Mouse (Mus musculus) heart, embryonic 11.5 days (tissue): ENCODE data around the gene Tmem121b. TPM values are rescaled to one million over a fixed set of nuclear protein-coding genes. Genes with fewer than 3 reads are reported as not detected.

Source experiments
- ATAC-seq: fragments of 200-750 bp; cut with Nextera tagmentation; replicated peaks from 2 replicates; pipeline ENCODE4 v1.8.0; 2017; ENCODE audit warnings: moderate library complexity; ENCODE audit not compliant: insufficient number of reproducible peaks, low FRiP score, low TSS enrichment
- H3K27ac ChIP-seq: fragments of 300-500 bp; sonication (generic); 2 replicates; pipeline ENCODE4 v1.5.1; 2014; ENCODE audit warnings: mild to moderate bottlenecking, low read depth, low read length
- H3K27me3 ChIP-seq: fragments of 300-500 bp; sonication (generic); 2 replicates; pipeline ENCODE4 v1.6.1; 2014; ENCODE audit warnings: mild to moderate bottlenecking, low read length, mixed read lengths; ENCODE audit not compliant: control insufficient read depth, insufficient read depth
- H3K36me3 ChIP-seq: fragments of 300-500 bp; sonication (generic); 2 replicates; pipeline ENCODE4 v1.6.1; 2014; ENCODE audit warnings: mild to moderate bottlenecking, low read length, moderate library complexity, mixed read lengths; ENCODE audit not compliant: control insufficient read depth, insufficient read depth
- H3K4me1 ChIP-seq: fragments of 300-500 bp; sonication (generic); 2 replicates; pipeline ENCODE4 v1.6.1; 2014; ENCODE audit warnings: low read length; ENCODE audit not compliant: control insufficient read depth, insufficient read depth
- H3K4me2 ChIP-seq: fragments of 300-500 bp; sonication (generic); 2 replicates; pipeline ENCODE4 v1.6.1; 2014; ENCODE audit warnings: mild to moderate bottlenecking, moderate library complexity
- H3K4me3 ChIP-seq: fragments of 300-500 bp; sonication (generic); 2 replicates; pipeline ENCODE4 v1.5.1; 2014; ENCODE audit warnings: low read depth, low read length
- H3K9ac ChIP-seq: fragments of 300-500 bp; sonication (generic); 2 replicates; pipeline ENCODE4 v1.6.1; 2014; ENCODE audit warnings: mild to moderate bottlenecking, low read depth, low read length, moderate library complexity
- H3K9me3 ChIP-seq: fragments of 300-500 bp; sonication (generic); replicated peaks from 2 replicates; pipeline ENCODE4 v1.6.1; 2016; ENCODE audit warnings: low read length; ENCODE audit not compliant: control insufficient read depth
- WGBS: fragments of 180-500 bp; shearing (Covaris S2); extraction: QIAGEN DNeasy Blood & Tissue Kit; methylation state at CpG from one replicate; pipeline ENCODE4 v1.1.7; 2014; ENCODE audit not compliant: insufficient replicate concordance; 5-methylcytosine and 5-hydroxymethylcytosine counted together
- polyA plus RNA-seq: library from polyadenylated mRNA; unstranded; fragments of >200 nt; fragmentation: Nextera tagmentation; extraction: Ambion mirVana; gene quantifications from 2 replicates; pipeline ENCODE4 v1.2.1, GENCODE M21; 2014

Tmem121b gene
- polyA plus RNA-seq, 1 experiment from 2014 or later, result 0.09 TPM

- Histone ChIP-seq H3K9ac (no peak overlapping the region), H3K9me3 (no peaks in the 10 kb centered on the region), H3K36me3 (no peaks in the 10 kb centered on the region), H3K4me2 (no peak overlapping the region), H3K27me3 (no peaks in the 10 kb centered on the region), H3K27ac (no peak overlapping the region), H3K4me1 (peaks cover 13% of the 10 kb centered on the region; the same call in 1 of the 2 replicates), H3K4me3 (no peak overlapping the region)
- WGBS, result 66% methylated on average over 4 of the region's 4 CpGs
- no peak for ATAC-seq
Observed at GRCm38 (mm10) chr6:120529123-120529522, 35.5 kb upstream of the Tmem121b start.

- Histone ChIP-seq H3K36me3 (0 out of 2 replicates have a peak, but pooled peaks cover 3% of the 10 kb centered on the region), H3K27ac (no peak overlapping the region), H3K9ac (no peak overlapping the region), H3K9me3 (no peaks in the 10 kb centered on the region), H3K27me3 (no peaks in the 10 kb centered on the region), H3K4me3 (no peak overlapping the region), H3K4me2 (no peak overlapping the region), H3K4me1 (peaks cover 5% of the 10 kb centered on the region; the same call in 1 of the 2 replicates)
- 90% methylated on average over 5 of the region's 5 CpGs for WGBS
- ATAC-seq, result no peak
Observed at GRCm38 (mm10) chr6:120524796-120525195, 31.2 kb upstream of the Tmem121b start.

DNA sequence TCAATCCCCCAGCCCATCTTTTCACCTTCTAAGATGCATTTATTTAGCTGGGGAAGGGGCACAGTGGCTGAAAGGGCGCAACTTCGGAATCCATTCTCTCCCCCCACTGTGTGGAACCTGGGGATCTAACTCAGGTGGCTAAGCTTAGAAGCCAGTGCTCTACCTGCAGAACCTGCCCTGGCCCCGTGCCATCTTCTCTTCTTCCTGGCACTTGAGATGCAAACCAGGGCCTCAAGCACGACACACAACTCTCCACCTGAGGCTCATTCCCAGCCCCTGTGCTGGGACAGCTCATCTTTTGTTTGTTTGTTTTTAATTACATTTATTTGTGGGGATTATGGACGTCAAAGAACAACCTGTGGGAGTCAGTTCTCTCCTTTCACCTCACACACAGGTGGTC is 26.0 kb upstream of the Tmem121b start:
- H3K4me3 ChIP-seq, result no peak overlapping the region
- 77% methylated on average over 5 of the region's 5 CpGs for WGBS
- ATAC-seq, result no peak
- 0 out of 2 replicates have a peak, but pooled peaks cover 3% of the 10 kb centered on the region for H3K36me3 ChIP-seq
- H3K27ac ChIP-seq, result no peak overlapping the region
- no peaks in the 10 kb centered on the region for H3K9me3 ChIP-seq
- no peak overlapping the region for H3K9ac ChIP-seq
- H3K4me2 ChIP-seq, result no peak overlapping the region
- no peaks in the 10 kb centered on the region for H3K27me3 ChIP-seq
- no peaks in the 10 kb centered on the region for H3K4me1 ChIP-seq

- ATAC-seq, result no peak
- Histone ChIP-seq H3K4me1 (no peaks in the 10 kb centered on the region), H3K9me3 (no peaks in the 10 kb centered on the region), H3K27ac (peak overlapping the region; percentile 75), H3K27me3 (no peaks in the 10 kb centered on the region), H3K4me2 (no peak overlapping the region), H3K9ac (no peak overlapping the region), H3K4me3 (no peak overlapping the region), H3K36me3 (no peaks in the 10 kb centered on the region)
- 82% methylated on average over 5 of the region's 5 CpGs for WGBS
Observed at GRCm38 (mm10) chr6:120517311-120517710, 23.7 kb upstream of the Tmem121b start.

DNA sequence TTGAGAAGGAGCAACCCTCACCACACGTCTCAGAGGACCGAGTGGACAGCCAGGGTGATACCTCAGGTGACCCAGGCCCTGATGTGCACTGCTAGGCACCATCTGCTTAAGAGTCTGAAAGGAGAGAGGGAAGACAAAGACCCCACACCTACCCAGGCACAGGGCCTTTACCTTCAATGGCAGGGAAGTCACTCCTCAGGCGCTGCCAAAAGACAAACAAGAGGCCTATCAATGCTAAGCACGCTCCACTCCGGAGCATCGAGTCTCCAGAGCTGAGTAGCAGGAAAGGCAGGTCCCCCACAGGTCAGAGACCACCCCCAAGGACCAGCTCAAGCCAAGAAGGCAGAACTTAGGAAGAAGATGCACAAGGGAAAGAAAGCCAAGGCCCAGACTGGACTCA is 23.3 kb upstream of the Tmem121b start:
- no peaks in the 10 kb centered on the region for H3K36me3 ChIP-seq
- H3K9me3 ChIP-seq, result no peaks in the 10 kb centered on the region
- 71% methylated on average over 6 of the region's 6 CpGs for WGBS
- no peak overlapping the region for H3K9ac ChIP-seq
- no peak overlapping the region for H3K4me2 ChIP-seq
- no peaks in the 10 kb centered on the region for H3K27me3 ChIP-seq
- no peak; the same call in 1 of the 2 replicates for ATAC-seq
- no peak overlapping the region for H3K4me3 ChIP-seq
- H3K27ac ChIP-seq, result peak overlapping the region; percentile 75
- no peaks in the 10 kb centered on the region for H3K4me1 ChIP-seq

DNA sequence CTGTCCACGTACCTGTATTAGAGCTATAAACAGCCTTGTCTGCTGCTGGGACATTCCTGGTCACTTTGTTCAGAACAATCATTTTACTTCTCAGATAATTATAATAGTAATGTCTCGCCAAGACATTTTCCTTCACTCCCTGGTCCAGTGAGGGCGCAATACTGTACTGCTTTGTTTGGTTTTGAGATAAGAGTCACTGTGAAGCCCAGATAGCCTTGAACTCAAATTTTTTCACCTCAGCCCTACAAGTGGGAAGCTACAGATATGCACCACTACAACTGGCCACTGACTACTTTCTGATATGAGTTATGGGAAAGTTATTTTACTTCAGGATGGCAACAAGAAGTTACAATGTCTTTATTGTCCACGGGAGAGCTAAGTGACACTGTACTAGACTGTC is 22.8 kb upstream of the Tmem121b start:
- H3K27ac ChIP-seq, result peak overlapping the region; percentile 75
- peak; percentile 79 for ATAC-seq
- H3K9me3 ChIP-seq, result no peaks in the 10 kb centered on the region
- H3K4me1 ChIP-seq, result no peaks in the 10 kb centered on the region
- no peaks in the 10 kb centered on the region for H3K27me3 ChIP-seq
- H3K36me3 ChIP-seq, result no peaks in the 10 kb centered on the region
- H3K4me3 ChIP-seq, result no peak overlapping the region
- WGBS, result 51% methylated on average over 4 of the region's 4 CpGs
- H3K9ac ChIP-seq, result no peak overlapping the region
- H3K4me2 ChIP-seq, result peak overlapping the region; percentile 9; the same call in 1 of the 2 replicates

DNA sequence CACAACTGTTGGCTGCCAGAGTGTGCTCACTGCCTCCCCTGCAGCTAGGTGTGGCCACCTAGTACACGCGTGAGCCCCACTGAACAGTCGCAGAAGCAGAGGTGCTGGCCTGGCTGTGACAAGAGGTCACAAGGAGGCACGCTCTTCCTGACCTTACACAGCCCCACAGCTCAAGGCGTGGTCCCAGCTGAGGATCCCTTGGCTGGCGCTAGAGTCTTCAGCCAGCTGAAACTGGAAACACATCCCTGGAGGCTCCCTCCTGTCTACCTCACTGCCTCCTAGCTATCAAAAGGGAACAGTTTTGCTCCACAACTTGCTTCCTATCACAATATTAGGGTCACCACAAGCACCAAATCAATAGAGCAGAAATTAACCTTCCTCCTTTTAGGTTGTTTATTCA is 17.6 kb upstream of the Tmem121b start:
- Histone ChIP-seq H3K9me3 (no peaks in the 10 kb centered on the region), H3K4me2 (no peak overlapping the region), H3K27me3 (no peaks in the 10 kb centered on the region), H3K9ac (no peak overlapping the region), H3K4me1 (no peaks in the 10 kb centered on the region), H3K36me3 (peaks cover 7% of the 10 kb centered on the region; the same call in 1 of the 2 replicates), H3K27ac (no peak overlapping the region), H3K4me3 (no peak overlapping the region)
- no peak for ATAC-seq
- WGBS, result 89% methylated on average over 6 of the region's 6 CpGs

DNA sequence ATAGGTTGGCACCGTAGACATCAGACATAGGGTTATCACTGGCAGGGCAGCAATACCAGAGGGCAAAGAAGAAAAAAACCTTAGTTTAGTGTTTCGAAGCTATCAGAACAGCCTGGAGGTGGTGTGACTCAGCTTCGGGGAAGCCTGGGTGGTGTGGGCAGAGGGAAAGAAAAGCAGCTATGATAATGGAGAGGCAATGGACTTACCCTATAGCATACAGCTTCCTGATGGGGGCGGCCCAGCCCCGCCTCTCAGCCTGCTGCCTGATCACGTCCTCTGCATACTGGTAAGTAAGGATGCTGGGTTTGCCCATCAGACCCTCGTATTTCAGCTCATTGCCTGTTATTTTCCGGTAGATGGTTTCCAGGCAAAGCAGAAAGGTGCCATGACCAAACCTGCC is 16.8 kb upstream of the Tmem121b start:
- H3K4me3 ChIP-seq, result no peak overlapping the region
- peaks cover 7% of the 10 kb centered on the region; the same call in 1 of the 2 replicates for H3K36me3 ChIP-seq
- H3K27me3 ChIP-seq, result no peaks in the 10 kb centered on the region
- WGBS, result 77% methylated on average over 8 of the region's 8 CpGs
- H3K4me2 ChIP-seq, result no peak overlapping the region
- H3K27ac ChIP-seq, result no peak overlapping the region
- no peaks in the 10 kb centered on the region; the same call in 1 of the 2 replicates for H3K4me1 ChIP-seq
- no peak overlapping the region for H3K9ac ChIP-seq
- ATAC-seq, result no peak
- H3K9me3 ChIP-seq, result no peaks in the 10 kb centered on the region

DNA sequence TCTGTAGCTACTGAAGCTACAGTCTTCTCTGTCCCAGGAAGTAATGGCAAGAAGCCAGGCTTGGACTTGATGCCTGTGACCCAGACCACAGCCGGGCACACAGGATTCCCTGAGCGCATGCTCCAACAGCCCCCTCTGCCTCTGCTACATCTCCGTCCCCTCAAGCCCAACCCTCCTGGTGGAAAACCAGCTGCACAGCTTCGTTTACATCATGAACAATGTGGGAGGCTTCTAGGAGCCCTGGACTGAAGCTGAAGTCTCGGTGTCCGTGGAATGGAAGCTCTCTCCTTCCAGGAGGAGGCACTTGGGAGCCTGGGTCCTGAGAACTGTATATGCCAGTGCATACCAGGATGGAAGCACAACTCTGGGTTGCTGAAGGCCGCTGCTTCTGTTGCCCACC is 16.4 kb upstream of the Tmem121b start:
- Histone ChIP-seq H3K4me2 (no peak overlapping the region), H3K9me3 (no peaks in the 10 kb centered on the region), H3K27ac (no peak overlapping the region), H3K9ac (no peak overlapping the region), H3K4me3 (no peak overlapping the region), H3K27me3 (no peaks in the 10 kb centered on the region), H3K36me3 (peaks cover 7% of the 10 kb centered on the region; the same call in 1 of the 2 replicates), H3K4me1 (no peaks in the 10 kb centered on the region; the same call in 1 of the 2 replicates)
- no peak for ATAC-seq
- 81% methylated on average over 7 of the region's 7 CpGs for WGBS
